Mouse (Mus musculus) olfactory bulb, adult 2 months (tissue): ENCODE results near the gene Gm15128. TPM values are rescaled to one million over a fixed set of nuclear protein-coding genes. Genes with fewer than 3 reads are reported as not detected.
"Not testable (repeated sequence)": the region's sequence is repeated elsewhere in the genome, so short reads cannot be mapped to it uniquely, and the experiment has no call there.

Source experiments
- H3K27ac ChIP-seq: fragments of 200-500 bp; 2 replicates; pipeline ENCODE4 v1.5.1; 2012; ENCODE audit warnings: low read depth, low read length; ENCODE audit not compliant: insufficient read depth
- H3K4me1 ChIP-seq: fragments of 200-500 bp; 2 replicates; pipeline ENCODE4 v1.6.1; 2012; ENCODE audit warnings: low read length; ENCODE audit not compliant: control insufficient read depth, insufficient read depth
- H3K4me3 ChIP-seq: fragments of 200-500 bp; 2 replicates; pipeline ENCODE4 v1.5.1; 2012; ENCODE audit warnings: mild to moderate bottlenecking, low read depth, low read length, moderate library complexity; ENCODE audit not compliant: insufficient read depth
- WGBS: fragments of 180-500 bp; shearing (Covaris S2); methylation state at CpG from one replicate; pipeline ENCODE4 v1.1.7; 2018; 5-methylcytosine and 5-hydroxymethylcytosine counted together
- polyA plus RNA-seq: library from polyadenylated mRNA; stranded (reverse); fragments of >200 nt; gene quantifications from 2 replicates; pipeline ENCODE4 v1.2.4, GENCODE M21; 2012; ENCODE audit warnings: low replicate concordance; ENCODE audit not compliant: missing spikeins, insufficient read depth, insufficient read length

Gene Gm15128
- not detected in 2 replicates for polyA plus RNA-seq

- not testable (repeated sequence) for H3K27ac ChIP-seq, H3K4me3 ChIP-seq, H3K4me1 ChIP-seq
- 75% methylated on average over 7 of the region's 7 CpGs for WGBS
Measured at GRCm38 (mm10) chrX:147765691-147766090, at the start of gene Gm15128. Gm15128 (plus strand) TSS chrX:147765991.

Other genes starting within 250 kb of the Gm15128 start
- not detected in 2 replicates for gene Lrch2, start 211.9 kb upstream of the Gm15128 start, polyA plus RNA-seq
- gene Gm15080, start 227.0 kb downstream of the Gm15128 start, polyA plus RNA-seq = not detected in 2 replicates